Mouse (Mus musculus) hindbrain, embryonic 14.5 days (tissue): ENCODE results near the gene Mrps2. TPM values are rescaled to one million over a fixed set of nuclear protein-coding genes. Genes with fewer than 3 reads are reported as not detected.
"Not testable (repeated sequence)": the region's sequence is repeated elsewhere in the genome, so short reads cannot be mapped to it uniquely, and the experiment has no call there.

ENCODE experiments used
- ATAC-seq: fragments of 200-750 bp; cut with Nextera tagmentation; 2 replicates; pipeline ENCODE4 v1.8.0; 2017; ENCODE audit warnings: moderate number of reproducible peaks, mild to moderate bottlenecking, moderate TSS enrichment, moderate library complexity; ENCODE audit not compliant: low FRiP score
- DNase-seq: peaks from one replicate; pipeline ENCODE4 v3.0.0-alpha.2; 2015; ENCODE audit warnings: low spot score
- H3K27ac ChIP-seq: fragments of 300-500 bp; sonication (generic); 2 replicates; pipeline ENCODE4 v1.5.1; 2014; ENCODE audit warnings: mild to moderate bottlenecking, moderate library complexity
- H3K27me3 ChIP-seq: fragments of 300-500 bp; sonication (generic); 2 replicates; pipeline ENCODE4 v1.6.1; 2014; ENCODE audit warnings: mild to moderate bottlenecking, low read length, mixed read lengths; ENCODE audit not compliant: control insufficient read depth, insufficient read depth
- H3K36me3 ChIP-seq: fragments of 300-500 bp; sonication (generic); replicated peaks from 2 replicates; pipeline ENCODE4 v1.6.1; 2014; ENCODE audit not compliant: control insufficient read depth, insufficient read depth
- H3K4me1 ChIP-seq: fragments of 300-500 bp; sonication (generic); replicated peaks from 2 replicates; pipeline ENCODE4 v1.6.1; 2014; ENCODE audit warnings: antibody characterized with exemption, low read length, mixed read lengths; ENCODE audit not compliant: control insufficient read depth, insufficient read depth
- H3K4me2 ChIP-seq: fragments of 300-500 bp; sonication (generic); replicated peaks from 2 replicates; pipeline ENCODE4 v1.6.1; 2014; ENCODE audit warnings: mild to moderate bottlenecking, moderate library complexity
- H3K4me3 ChIP-seq: fragments of 300-500 bp; sonication (generic); replicated peaks from 2 replicates; pipeline ENCODE4 v1.5.1; 2014; ENCODE audit warnings: mild to moderate bottlenecking, low read length
- H3K9ac ChIP-seq: fragments of 300-500 bp; sonication (generic); 2 replicates; pipeline ENCODE4 v1.6.1; 2014
- H3K9me3 ChIP-seq: fragments of 300-500 bp; sonication (generic); 2 replicates; pipeline ENCODE4 v1.6.1; 2016; ENCODE audit warnings: low read length; ENCODE audit not compliant: control insufficient read depth
- WGBS: fragments of 180-500 bp; shearing (Covaris S2); extraction: QIAGEN DNeasy Blood & Tissue Kit; methylation state at CpG from one replicate; pipeline ENCODE4 v1.1.7; 2014; 5-methylcytosine and 5-hydroxymethylcytosine counted together
- polyA plus RNA-seq: library from polyadenylated mRNA; unstranded; fragments of >200 nt; fragmentation: Nextera tagmentation; extraction: Ambion mirVana; gene quantifications from 2 replicates; pipeline ENCODE4 v1.2.1, GENCODE M21; 2014

Mrps2 gene
- polyA plus RNA-seq, 1 experiment from 2014 or later, result 49.3 TPM

- not testable (repeated sequence) for H3K9me3 ChIP-seq, H3K27ac ChIP-seq, H3K4me2 ChIP-seq, DNase-seq, ATAC-seq, H3K4me3 ChIP-seq, H3K27me3 ChIP-seq, H3K9ac ChIP-seq
- Histone ChIP-seq H3K4me1 (peaks cover 26% of the 10 kb centered on the region), H3K36me3 (peaks cover 12% of the 10 kb centered on the region)
- WGBS, result 53% methylated on average over 5 of the region's 5 CpGs
Observed at GRCm38 (mm10) chr2:28511600-28511999, 43.7 kb downstream of the Mrps2 start.

- peak within 1 kb of the TSS; percentile 91 for H3K27ac ChIP-seq
- WGBS, result under 1% methylated on average over 61 of the region's 71 CpGs
- H3K9ac ChIP-seq, result peak within 1 kb of the TSS; percentile 97
- peak within 1 kb of the TSS; percentile 94 for H3K4me2 ChIP-seq
- peak within 1 kb of the TSS; percentile 97 for H3K4me3 ChIP-seq
- ATAC-seq (peak; percentile 78), DNase-seq (peak; percentile 69)
- H3K4me1 ChIP-seq, result peaks cover 38% of the 10 kb centered on the region
- H3K9me3 ChIP-seq, result no peaks in the 10 kb centered on the region
- peaks cover 13% of the 10 kb centered on the region for H3K36me3 ChIP-seq
- H3K27me3 ChIP-seq, result no peaks in the 10 kb centered on the region
Observed at GRCm38 (mm10) chr2:28512798-28513401, 45.0 kb downstream of the Mrps2 start, which contains the start of gene Ralgds. TSS of gene Ralgds (plus strand) at chr2:28513125.

GRCm38 (mm10) chr2:28513431-28514370, 45.8 kb downstream of the Mrps2 start:
- Histone ChIP-seq H3K27ac (peak overlapping the region; percentile 91), H3K4me2 (peak overlapping the region; percentile 94), H3K9me3 (no peaks in the 10 kb centered on the region), H3K4me3 (peak overlapping the region; percentile 97), H3K27me3 (no peaks in the 10 kb centered on the region), H3K9ac (peak overlapping the region; percentile 97), H3K36me3 (peaks cover 14% of the 10 kb centered on the region), H3K4me1 (peaks cover 46% of the 10 kb centered on the region)
- 5% methylated on average over 47 of the region's 47 CpGs for WGBS
- ATAC-seq (peak; percentile 41; the same call in 1 of the 2 replicates), DNase-seq (no peak)

GRCm38 (mm10) chr2:28514489-28514888, 46.6 kb downstream of the Mrps2 start:
- Histone ChIP-seq H3K9ac (peak overlapping the region; percentile 97), H3K27ac (peak overlapping the region; percentile 91), H3K36me3 (peaks cover 17% of the 10 kb centered on the region), H3K27me3 (no peaks in the 10 kb centered on the region), H3K4me2 (peak overlapping the region; percentile 94), H3K4me3 (peak overlapping the region; percentile 97), H3K4me1 (peaks cover 52% of the 10 kb centered on the region), H3K9me3 (no peaks in the 10 kb centered on the region)
- DNase-seq (peak; percentile 88), ATAC-seq (no peak)
- whole genome bisulfite sequencing, result 12% methylated on average over 5 of the region's 5 CpGs

- Histone ChIP-seq H3K36me3 (peaks cover 24% of the 10 kb centered on the region), H3K4me1 (peaks cover 73% of the 10 kb centered on the region), H3K27ac (peak overlapping the region; percentile 66; the same call in 1 of the 2 replicates), H3K27me3 (no peaks in the 10 kb centered on the region), H3K4me3 (no peak overlapping the region), H3K4me2 (peak overlapping the region; percentile 17), H3K9ac (no peak overlapping the region), H3K9me3 (no peaks in the 10 kb centered on the region)
- WGBS, result 36% methylated on average over 5 of the region's 5 CpGs
- ATAC-seq (no peak), DNase-seq (peak; percentile 67)
Observed at GRCm38 (mm10) chr2:28517206-28517909, 49.5 kb downstream of the Mrps2 start.

- Histone ChIP-seq H3K36me3 (peaks cover 28% of the 10 kb centered on the region), H3K4me2 (peak overlapping the region; percentile 17), H3K4me3 (no peak overlapping the region), H3K27me3 (no peaks in the 10 kb centered on the region), H3K9ac (0 out of 2 replicates have a peak overlapping the region, but pooled peaks have one; percentile 16), H3K4me1 (peaks cover 73% of the 10 kb centered on the region), H3K27ac (peak overlapping the region; percentile 66), H3K9me3 (no peaks in the 10 kb centered on the region)
- 0% methylated on average over 2 of the region's 2 CpGs for WGBS
- no peak for DNase-seq
- ATAC-seq, result no peak
Observed at GRCm38 (mm10) chr2:28518231-28518630, 50.4 kb downstream of the Mrps2 start.

GRCm38 (mm10) chr2:28520581-28520980, 52.7 kb downstream of the Mrps2 start:
- H3K9ac ChIP-seq, result 0 out of 2 replicates have a peak overlapping the region, but pooled peaks have one; percentile 18
- H3K27me3 ChIP-seq, result no peaks in the 10 kb centered on the region
- H3K4me1 ChIP-seq, result peaks cover 70% of the 10 kb centered on the region
- peaks cover 23% of the 10 kb centered on the region for H3K36me3 ChIP-seq
- no peak overlapping the region for H3K27ac ChIP-seq
- no peak for ATAC-seq
- H3K4me3 ChIP-seq, result no peak overlapping the region
- DNase-seq, result no peak
- WGBS, result 65% methylated on average over 5 of the region's 5 CpGs
- H3K9me3 ChIP-seq, result no peaks in the 10 kb centered on the region
- H3K4me2 ChIP-seq, result no peak overlapping the region
